Mouse (Mus musculus) neural tube, embryonic 15.5 days (tissue): Measurements from ENCODE around the gene Hectd4. TPM values are rescaled to one million over a fixed set of nuclear protein-coding genes. Genes with fewer than 3 reads are reported as not detected.

Source experiments
- ATAC-seq: fragments of 200-750 bp; cut with Nextera tagmentation; 2 replicates; pipeline ENCODE4 v1.8.0; 2017; ENCODE audit warnings: mild to moderate bottlenecking, moderate TSS enrichment, moderate library complexity; ENCODE audit not compliant: low FRiP score
- H3K27ac ChIP-seq: fragments of 300-500 bp; sonication (generic); replicated peaks from 2 replicates; pipeline ENCODE4 v1.5.1; 2015; ENCODE audit warnings: mild to moderate bottlenecking, inconsistent platforms
- H3K27me3 ChIP-seq: fragments of 300-500 bp; sonication (generic); replicated peaks from 2 replicates; pipeline ENCODE4 v1.6.1; 2015; ENCODE audit warnings: inconsistent platforms
- H3K36me3 ChIP-seq: fragments of 300-500 bp; sonication (generic); 2 replicates; pipeline ENCODE4 v1.6.1; 2015; ENCODE audit warnings: inconsistent platforms
- H3K4me1 ChIP-seq: fragments of 300-500 bp; sonication (generic); 2 replicates; pipeline ENCODE4 v1.6.1; 2015; ENCODE audit warnings: inconsistent platforms
- H3K4me2 ChIP-seq: fragments of 300-500 bp; sonication (generic); 2 replicates; pipeline ENCODE4 v1.6.1; 2015; ENCODE audit warnings: inconsistent platforms, mild to moderate bottlenecking, moderate library complexity
- H3K4me3 ChIP-seq: fragments of 300-500 bp; sonication (generic); replicated peaks from 2 replicates; pipeline ENCODE4 v1.5.1; 2015; ENCODE audit warnings: mild to moderate bottlenecking, inconsistent platforms
- H3K9ac ChIP-seq: fragments of 300-500 bp; sonication (generic); replicated peaks from 2 replicates; pipeline ENCODE4 v1.6.1; 2015; ENCODE audit warnings: mild to moderate bottlenecking, inconsistent platforms
- H3K9me3 ChIP-seq: fragments of 300-500 bp; sonication (generic); replicated peaks from 2 replicates; pipeline ENCODE4 v1.6.1; 2016; ENCODE audit warnings: inconsistent platforms
- WGBS: fragments of 180-500 bp; shearing (Covaris S2); methylation state at CpG from one replicate; pipeline ENCODE4 v1.1.7; 2015; ENCODE audit warnings: mixed read lengths; 5-methylcytosine and 5-hydroxymethylcytosine counted together
- polyA plus RNA-seq: library from polyadenylated mRNA; unstranded; fragments of >200 nt; fragmentation: Nextera tagmentation; extraction: Ambion mirVana; gene quantifications from 2 replicates; pipeline ENCODE4 v1.2.1, GENCODE M21; 2015

Gene Hectd4
- polyA plus RNA-seq, 1 experiment from 2014 or later = 18.0 TPM

DNA sequence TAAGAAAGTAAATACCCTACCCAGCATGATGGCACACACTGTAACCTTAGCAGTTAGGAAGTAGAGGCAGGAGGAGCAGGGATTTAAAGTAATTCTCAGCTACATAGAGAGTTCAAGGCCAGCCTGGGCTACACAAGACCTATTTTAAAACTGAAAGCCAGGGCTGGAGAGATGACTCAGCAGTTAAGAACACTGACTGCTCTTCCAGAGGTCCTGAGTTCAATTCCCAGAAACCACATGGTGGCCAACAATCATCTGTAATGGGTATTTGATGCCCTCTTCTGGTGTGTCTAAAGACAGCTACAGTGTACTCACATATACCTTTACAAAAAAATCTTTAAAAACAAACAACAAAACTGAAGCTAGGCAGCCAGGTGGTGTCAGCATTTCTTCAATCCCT, 169.7 kb downstream of the Hectd4 start:
- no peak overlapping the region for H3K27ac ChIP-seq
- no peaks in the 10 kb centered on the region for H3K36me3 ChIP-seq
- H3K9ac ChIP-seq = no peak overlapping the region

DNA sequence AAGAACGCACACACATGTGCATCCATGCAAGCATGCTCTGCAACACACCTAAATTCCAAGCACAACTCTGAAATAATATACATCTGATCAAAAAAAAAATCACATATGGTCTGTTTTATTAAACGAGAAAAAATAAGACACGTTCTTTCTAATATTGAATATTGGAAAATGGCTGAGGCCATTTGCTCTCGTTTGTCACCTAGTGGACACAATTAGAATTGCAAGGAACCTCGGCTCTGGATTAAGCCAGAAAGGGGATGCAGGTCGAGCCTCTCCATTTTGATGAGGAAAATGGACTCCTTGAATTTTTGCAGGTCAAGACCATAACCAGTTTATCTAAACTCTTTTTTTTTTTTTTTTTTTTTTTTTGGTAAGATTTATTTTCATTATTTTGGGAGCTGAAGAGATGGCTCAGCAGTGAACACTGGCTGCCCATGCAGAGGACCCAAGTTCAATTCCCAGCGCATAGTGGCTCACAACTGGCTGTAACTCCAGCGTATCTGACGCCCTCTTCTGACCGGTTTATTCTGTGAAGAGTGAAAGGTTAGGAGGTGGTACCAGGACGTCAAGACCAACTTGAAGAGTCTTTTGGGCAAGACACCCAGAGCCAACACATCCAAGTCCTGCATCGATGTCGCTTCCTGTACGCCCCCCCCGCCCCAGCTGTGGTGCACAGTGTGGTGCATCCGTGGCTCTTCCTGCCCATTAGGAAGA, 172.8 kb downstream of the Hectd4 start:
- Histone ChIP-seq H3K36me3 (no peaks in the 10 kb centered on the region), H3K4me3 (no peak overlapping the region), H3K27ac (no peak overlapping the region), H3K27me3 (no peaks in the 10 kb centered on the region), H3K9me3 (no peaks in the 10 kb centered on the region), H3K4me2 (no peak overlapping the region), H3K4me1 (peaks cover 7% of the 10 kb centered on the region), H3K9ac (no peak overlapping the region)
- WGBS = 59% methylated on average over 16 of the region's 16 CpGs
- ATAC-seq = no peak

More for the DNA sequence above, 169.7 kb downstream of the Hectd4 start:
- H3K27me3 ChIP-seq = no peaks in the 10 kb centered on the region
- no peak for ATAC-seq
- H3K4me1 ChIP-seq = peaks cover 9% of the 10 kb centered on the region
- no peak overlapping the region for H3K4me2 ChIP-seq
- no peak overlapping the region for H3K4me3 ChIP-seq
- no peaks in the 10 kb centered on the region for H3K9me3 ChIP-seq

GRCm38 (mm10) chr5:121393402-121393801, 173.4 kb downstream of the Hectd4 start:
- Histone ChIP-seq H3K9me3 (no peaks in the 10 kb centered on the region), H3K4me2 (no peak overlapping the region), H3K27ac (no peak overlapping the region), H3K4me1 (peaks cover 7% of the 10 kb centered on the region), H3K4me3 (no peak overlapping the region), H3K27me3 (no peaks in the 10 kb centered on the region), H3K9ac (no peak overlapping the region), H3K36me3 (no peaks in the 10 kb centered on the region)
- ATAC-seq = no peak
- WGBS = 78% methylated on average over 3 of the region's 3 CpGs

DNA sequence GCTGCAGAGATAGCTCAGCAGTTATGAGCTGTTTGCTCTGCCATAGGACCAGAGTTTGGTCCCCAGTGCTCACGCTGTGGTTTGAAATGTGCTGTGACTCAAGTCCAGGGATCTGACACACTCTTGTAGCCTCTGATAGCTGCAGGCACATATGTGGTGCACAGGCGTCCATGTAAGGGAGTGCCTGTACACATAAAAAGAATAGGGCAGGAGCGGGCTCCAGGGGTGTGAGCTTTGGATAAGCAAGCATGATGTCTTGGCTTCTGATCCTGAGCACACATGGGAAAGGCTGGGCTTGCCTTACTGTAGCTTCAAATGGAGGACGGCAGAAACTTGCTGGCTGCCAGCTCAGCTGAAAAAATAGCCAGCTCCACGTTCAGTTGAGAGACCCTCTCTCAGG, 175.6 kb downstream of the Hectd4 start:
- 83% methylated on average over 5 of the region's 5 CpGs for WGBS
- Histone ChIP-seq H3K9ac (no peak overlapping the region), H3K4me1 (peaks cover 24% of the 10 kb centered on the region), H3K36me3 (no peaks in the 10 kb centered on the region), H3K27me3 (no peaks in the 10 kb centered on the region), H3K4me3 (no peak overlapping the region), H3K4me2 (no peak overlapping the region), H3K27ac (no peak overlapping the region), H3K9me3 (no peaks in the 10 kb centered on the region)
- no peak for ATAC-seq

GRCm38 (mm10) chr5:121397187-121398145, 177.4 kb downstream of the Hectd4 start, which contains the start of gene Naa25:
Naa25 (plus strand) TSS chr5:121397936.
- H3K36me3 ChIP-seq = peaks cover 9% of the 10 kb centered on the region; the same call in 1 of the 2 replicates
- peaks cover 27% of the 10 kb centered on the region for H3K4me1 ChIP-seq
- no peaks in the 10 kb centered on the region for H3K9me3 ChIP-seq
- H3K9ac ChIP-seq = peak within 1 kb of the TSS; percentile 92
- H3K27ac ChIP-seq = peak within 1 kb of the TSS; percentile 85
- 9% methylated on average over 53 of the region's 53 CpGs for WGBS
- peak within 1 kb of the TSS; percentile 96 for H3K4me3 ChIP-seq
- no peaks in the 10 kb centered on the region for H3K27me3 ChIP-seq
- ATAC-seq = peak; percentile 95
- H3K4me2 ChIP-seq = peak within 1 kb of the TSS; percentile 74

- Histone ChIP-seq H3K9ac (peak overlapping the region; percentile 92), H3K4me1 (peaks cover 27% of the 10 kb centered on the region), H3K4me2 (peak overlapping the region; percentile 74), H3K9me3 (no peaks in the 10 kb centered on the region), H3K27me3 (no peaks in the 10 kb centered on the region), H3K36me3 (peaks cover 9% of the 10 kb centered on the region; the same call in 1 of the 2 replicates), H3K27ac (peak overlapping the region; percentile 85), H3K4me3 (peak overlapping the region; percentile 96)
- peak; percentile 77 for ATAC-seq
- WGBS = under 1% methylated on average over 67 of the region's 67 CpGs
Observed at GRCm38 (mm10) chr5:121398146-121398964, 178.3 kb downstream of the Hectd4 start.

DNA sequence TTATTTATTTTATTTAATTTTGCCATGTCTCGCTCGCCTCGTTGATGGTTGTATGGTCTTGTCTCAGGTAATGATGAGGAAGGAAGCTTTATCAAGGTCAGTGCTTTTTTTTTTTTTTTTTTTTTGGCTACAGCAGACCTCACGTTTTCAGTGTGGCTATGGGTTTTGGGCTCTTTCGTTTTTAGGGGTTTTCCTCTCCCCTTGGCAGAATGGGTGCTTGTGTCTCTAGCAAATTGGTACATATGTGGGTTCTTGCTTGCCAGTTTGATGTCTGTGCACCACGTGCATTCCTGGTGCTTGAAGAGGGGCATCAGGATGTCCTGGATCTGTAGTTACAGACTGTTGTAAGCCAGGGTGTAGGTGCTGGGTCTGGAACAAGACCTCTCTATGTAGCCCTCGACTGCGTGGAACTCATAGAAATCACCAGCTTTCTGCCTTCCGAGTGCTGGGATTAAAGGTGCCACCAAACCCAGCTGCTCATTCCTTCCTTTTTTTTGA, 179.0 kb downstream of the Hectd4 start:
- Histone ChIP-seq H3K36me3 (peaks cover 9% of the 10 kb centered on the region; the same call in 1 of the 2 replicates), H3K9me3 (no peaks in the 10 kb centered on the region), H3K4me2 (peak overlapping the region; percentile 74), H3K27me3 (no peaks in the 10 kb centered on the region), H3K4me3 (peak overlapping the region; percentile 96), H3K4me1 (peaks cover 29% of the 10 kb centered on the region), H3K9ac (peak overlapping the region; percentile 92), H3K27ac (no peak overlapping the region)
- no peak for ATAC-seq
- WGBS = 53% methylated on average over 9 of the region's 9 CpGs

DNA sequence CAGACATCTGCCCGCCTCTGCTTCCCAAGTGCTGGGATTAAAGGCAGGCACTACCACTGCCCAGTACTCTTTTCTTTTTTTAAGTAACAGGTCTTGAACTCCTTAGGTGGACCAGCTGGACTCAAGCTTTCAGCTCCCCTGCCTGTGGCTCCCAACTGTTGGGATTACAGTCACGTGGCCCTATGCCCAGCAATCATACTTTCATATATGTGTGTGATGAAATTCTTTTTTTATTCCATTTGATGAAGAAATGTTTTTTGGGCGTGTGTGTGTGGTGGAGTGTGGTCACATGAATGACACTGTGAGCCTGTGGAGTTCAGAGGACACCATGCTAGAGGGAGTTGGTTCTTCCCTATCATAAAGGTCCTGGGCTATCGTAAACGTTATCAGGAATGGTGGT, 179.5 kb downstream of the Hectd4 start:
- H3K4me3 ChIP-seq = peak overlapping the region; percentile 96; the same call in 1 of the 2 replicates
- H3K4me1 ChIP-seq = peaks cover 29% of the 10 kb centered on the region
- H3K27me3 ChIP-seq = no peaks in the 10 kb centered on the region
- no peak for ATAC-seq
- no peaks in the 10 kb centered on the region for H3K9me3 ChIP-seq
- 91% methylated on average over 5 of the region's 5 CpGs for WGBS
- no peak overlapping the region for H3K9ac ChIP-seq
- H3K27ac ChIP-seq = no peak overlapping the region
- peaks cover 9% of the 10 kb centered on the region; the same call in 1 of the 2 replicates for H3K36me3 ChIP-seq
- H3K4me2 ChIP-seq = peak overlapping the region; percentile 74

- no peaks in the 10 kb centered on the region for H3K9me3 ChIP-seq
- WGBS = 77% methylated on average over 5 of the region's 5 CpGs
- H3K4me2 ChIP-seq = no peak overlapping the region
- H3K27me3 ChIP-seq = no peaks in the 10 kb centered on the region
- no peak overlapping the region for H3K27ac ChIP-seq
- H3K4me3 ChIP-seq = no peak overlapping the region
- H3K36me3 ChIP-seq = peaks cover 9% of the 10 kb centered on the region; the same call in 1 of the 2 replicates
- peaks cover 29% of the 10 kb centered on the region for H3K4me1 ChIP-seq
- ATAC-seq = no peak
- no peak overlapping the region for H3K9ac ChIP-seq
Observed at GRCm38 (mm10) chr5:121400064-121400463, 180.0 kb downstream of the Hectd4 start.

DNA sequence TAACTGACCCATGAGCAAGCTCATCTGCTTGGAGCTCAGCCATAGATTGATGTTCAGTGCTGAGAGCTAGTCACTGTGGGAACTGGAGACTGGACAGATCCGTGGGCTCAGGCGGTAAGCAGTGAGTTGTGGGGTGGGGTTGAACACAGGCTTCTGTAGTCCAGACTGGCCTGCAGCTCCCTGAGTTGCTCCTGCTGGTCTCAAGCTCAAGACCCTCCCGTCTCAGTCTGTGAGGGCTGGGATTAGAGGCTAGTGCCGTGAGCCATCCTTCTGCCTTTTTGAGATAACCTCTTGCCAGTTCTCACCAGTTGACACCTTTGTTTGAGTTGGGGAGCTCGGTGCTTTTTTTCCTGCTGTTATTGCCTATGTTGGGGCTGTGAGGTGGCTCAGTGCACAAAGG, 180.8 kb downstream of the Hectd4 start:
- H3K9me3 ChIP-seq = no peaks in the 10 kb centered on the region
- no peak overlapping the region for H3K27ac ChIP-seq
- 91% methylated on average over 5 of the region's 5 CpGs for WGBS
- ATAC-seq = no peak
- peaks cover 29% of the 10 kb centered on the region for H3K4me1 ChIP-seq
- no peak overlapping the region for H3K4me2 ChIP-seq
- no peak overlapping the region for H3K4me3 ChIP-seq
- H3K36me3 ChIP-seq = peaks cover 10% of the 10 kb centered on the region; the same call in 1 of the 2 replicates
- H3K27me3 ChIP-seq = no peaks in the 10 kb centered on the region
- no peak overlapping the region for H3K9ac ChIP-seq

DNA sequence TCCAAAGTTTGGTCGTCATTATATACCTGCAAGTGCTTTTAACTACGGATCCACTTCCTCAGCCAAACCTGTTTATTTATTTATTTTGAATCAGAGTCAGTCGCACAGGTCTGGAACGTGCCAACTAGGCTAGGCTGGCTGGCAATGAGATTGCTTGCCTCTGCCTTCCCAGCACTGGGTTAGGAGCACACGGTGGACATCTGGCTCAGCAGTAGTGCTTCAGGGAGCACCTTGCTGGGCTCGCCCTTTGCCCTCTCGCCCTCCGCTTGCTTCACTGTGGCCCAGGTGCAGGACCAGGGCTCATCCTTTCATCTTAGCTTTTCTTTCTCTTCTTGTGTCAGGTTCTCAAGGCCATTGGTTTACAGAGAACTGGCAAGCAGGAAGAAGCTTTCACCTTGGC, 187.8 kb downstream of the Hectd4 start:
- no peaks in the 10 kb centered on the region for H3K9me3 ChIP-seq
- 0 out of 2 replicates have a peak, but pooled peaks cover 2% of the 10 kb centered on the region for H3K4me1 ChIP-seq
- H3K4me2 ChIP-seq = no peak overlapping the region
- H3K9ac ChIP-seq = no peak overlapping the region
- peaks cover 52% of the 10 kb centered on the region for H3K36me3 ChIP-seq
- ATAC-seq = no peak
- no peaks in the 10 kb centered on the region for H3K27me3 ChIP-seq
- 95% methylated on average over 8 of the region's 8 CpGs for WGBS
- no peak overlapping the region for H3K4me3 ChIP-seq
- no peak overlapping the region for H3K27ac ChIP-seq
